Mouse (Mus musculus) cerebellum, adult 11-12 months (tissue): ENCODE measurements around the gene Mertk.
"Not testable (repeated sequence)": the region's sequence is repeated elsewhere in the genome, so short reads cannot be mapped to it uniquely, and the experiment has no call there.

Experiments used
- DNase-seq: peaks from one replicate; pipeline ENCODE4 v3.0.0; 2022

Gene Mertk

GRCm38 (mm10) chr2:128698693-128699181, at the start of gene Mertk:
Gene Mertk, plus strand, starts transcription at chr2:128698956.
- peak; percentile 37 for DNase-seq

DNA sequence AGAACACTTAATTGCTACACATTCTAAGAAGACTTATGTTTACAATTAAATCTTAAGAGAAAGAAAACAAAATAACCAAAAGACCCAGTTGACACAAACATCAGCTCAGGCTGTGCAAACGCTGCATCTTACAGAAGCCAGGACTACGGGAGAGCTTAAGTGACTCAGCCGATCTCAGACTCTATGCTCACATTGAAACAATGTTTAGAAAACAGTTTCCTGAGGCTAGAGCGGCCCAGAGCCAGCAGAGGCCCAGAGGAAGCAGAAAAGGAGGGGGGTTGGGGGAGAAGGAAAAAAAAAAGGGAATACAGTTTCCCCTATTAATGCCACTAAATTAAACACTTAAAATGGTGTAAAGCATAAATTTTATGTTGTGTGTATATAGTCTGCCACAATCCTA, 18.1 kb upstream of the Mertk start:
- DNase-seq: no peak

DNA sequence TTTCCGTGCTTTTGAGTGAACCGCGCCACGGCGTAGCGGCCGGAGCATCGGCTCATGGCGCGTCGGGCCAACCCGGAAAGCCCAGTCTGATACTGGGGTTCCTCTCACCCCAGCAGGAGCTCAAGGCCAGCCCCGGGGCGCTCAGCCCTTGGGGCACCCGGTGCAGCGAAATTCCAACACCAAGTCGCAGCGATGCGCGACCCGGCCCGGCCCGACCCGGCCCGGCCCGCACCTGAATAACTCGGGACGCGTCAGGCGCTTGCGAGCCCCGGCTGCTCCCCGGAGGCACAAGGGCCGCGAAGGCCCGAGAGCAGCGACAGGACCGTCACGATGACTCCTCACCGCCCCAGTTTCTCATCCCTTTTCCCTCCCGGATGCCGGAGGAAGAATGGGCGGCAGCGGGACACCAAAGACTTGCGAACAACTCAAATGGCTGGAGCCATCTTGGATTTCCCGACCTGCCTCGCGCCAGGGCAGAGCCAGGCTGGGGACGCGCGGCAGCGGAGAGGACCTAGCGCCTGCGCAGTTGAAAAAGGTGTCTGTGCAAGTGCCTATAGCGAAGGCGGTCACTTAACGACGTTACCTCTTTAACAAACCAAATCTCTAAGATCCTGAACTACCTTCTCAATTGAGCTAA, 11.7 kb upstream of the Mertk start, which contains the start of gene Anapc1:
TSS of gene Anapc1 (minus strand) at position 471 of the 637 bp plus-strand sequence.
- DNase-seq: peak; percentile 88

GRCm38 (mm10) chr2:128687558-128688120, 11.1 kb upstream of the Mertk start:
- no peak for DNase-seq

GRCm38 (mm10) chr2:128692336-128692735, 6.4 kb upstream of the Mertk start:
- no peak for DNase-seq

DNA sequence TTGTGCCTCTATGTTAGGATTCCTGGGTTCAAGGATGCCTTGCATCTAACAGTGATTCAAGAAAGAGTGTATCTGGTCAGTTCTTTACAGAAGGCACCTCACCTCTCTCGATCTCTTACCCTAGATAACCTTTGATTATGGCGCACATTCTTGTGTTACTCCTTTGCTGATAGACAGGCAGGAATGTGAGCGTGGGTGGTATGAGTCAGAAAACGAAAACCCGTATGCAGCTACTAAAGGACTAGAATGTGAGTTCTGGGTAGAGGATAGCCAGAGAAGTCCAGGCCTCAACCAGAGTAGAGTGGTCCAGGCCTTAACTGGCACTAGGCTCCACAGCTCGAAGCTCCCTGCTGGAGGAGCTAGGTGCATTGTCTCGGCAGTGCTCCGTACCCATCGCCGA, 6.0 kb upstream of the Mertk start:
- DNase-seq: no peak

DNA sequence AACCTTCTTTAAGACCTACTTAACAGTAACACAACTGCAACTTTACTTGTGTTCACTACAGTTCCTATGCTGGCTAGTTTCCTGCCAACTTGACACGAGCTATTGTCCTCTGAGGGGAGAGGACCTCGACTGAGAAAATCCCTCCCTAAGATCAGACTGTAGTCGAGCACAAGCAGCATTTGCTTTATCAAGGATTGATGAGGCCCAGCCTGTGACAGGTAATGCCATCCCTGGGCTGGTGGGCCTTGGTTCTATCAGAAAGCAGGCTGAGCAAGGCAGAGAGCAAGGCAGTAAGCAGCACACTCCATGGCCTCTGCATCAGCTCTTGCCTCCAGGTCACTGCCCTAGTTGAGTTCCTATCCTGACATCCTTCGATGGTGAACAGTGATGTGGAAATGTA, 5.5 kb upstream of the Mertk start:
- no peak for DNase-seq

DNA sequence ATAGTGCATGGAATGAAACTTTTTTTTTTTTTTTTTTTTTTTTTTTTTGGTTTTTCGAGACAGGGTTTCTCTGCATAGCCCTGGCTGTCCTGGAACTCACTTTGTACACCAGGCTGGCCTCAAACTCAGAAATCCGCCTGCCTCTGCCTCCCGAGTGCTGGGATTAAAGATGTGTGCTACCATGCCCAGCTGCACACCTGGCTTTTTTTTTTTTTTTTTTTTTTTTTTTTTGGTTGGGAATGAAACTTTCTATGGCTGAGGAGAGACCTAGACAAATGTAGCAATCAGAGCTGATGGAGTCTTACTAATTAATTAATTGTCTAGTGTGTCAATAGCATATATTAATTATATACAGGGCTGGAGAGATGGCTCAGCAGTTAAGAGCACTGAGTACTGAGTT, 4.9 kb upstream of the Mertk start:
- not testable (repeated sequence) for DNase-seq

GRCm38 (mm10) chr2:128694548-128694947, 4.2 kb upstream of the Mertk start:
- DNase-seq: no peak

GRCm38 (mm10) chr2:128696426-128696825, 2.3 kb upstream of the Mertk start:
- DNase-seq: no peak

- DNase-seq: no peak
These were observed 1.7 kb upstream of the Mertk start for GRCm38 (mm10) chr2:128697047-128697446.

GRCm38 (mm10) chr2:128697566-128697965, 1.2 kb upstream of the Mertk start:
- no peak for DNase-seq

GRCm38 (mm10) chr2:128698140-128698692, 540 bp upstream of the Mertk start:
- DNase-seq: peak; percentile 26

DNA sequence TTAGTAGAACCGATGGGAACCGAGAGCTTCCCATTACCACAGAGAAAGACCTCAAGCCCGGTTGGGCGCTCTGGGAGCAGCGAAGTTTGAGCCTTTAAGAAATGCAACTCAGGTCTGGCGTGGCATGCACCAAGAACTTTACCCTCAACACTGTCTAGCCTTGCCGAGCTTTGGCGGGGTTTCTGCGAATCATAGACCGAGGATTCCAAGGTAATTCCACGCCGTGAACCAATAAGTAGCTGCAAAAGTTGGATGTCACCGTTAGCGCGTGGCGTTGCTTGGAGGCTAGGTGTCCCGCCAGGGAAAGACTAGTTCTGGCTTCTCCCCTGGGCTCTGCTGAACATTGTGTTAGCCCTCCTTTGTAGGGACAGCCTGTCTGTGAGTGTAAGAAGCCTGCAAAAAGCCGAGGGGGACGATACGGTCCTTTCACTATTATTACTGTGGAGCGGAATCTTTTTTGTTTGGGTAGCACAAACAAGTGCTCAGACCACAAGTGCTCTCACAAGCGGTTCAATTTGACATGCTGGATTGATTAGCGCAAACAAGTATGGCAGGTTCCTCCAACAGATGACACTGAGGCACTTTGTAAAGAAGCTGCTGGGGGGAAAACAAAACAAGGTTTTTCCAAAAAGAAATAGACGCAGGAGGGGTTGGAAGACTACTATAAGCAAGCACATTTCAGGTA, 587 bp downstream of the Mertk start:
- no peak for DNase-seq

GRCm38 (mm10) chr2:128704474-128704873, 5.7 kb downstream of the Mertk start:
- DNase-seq: no peak

DNA sequence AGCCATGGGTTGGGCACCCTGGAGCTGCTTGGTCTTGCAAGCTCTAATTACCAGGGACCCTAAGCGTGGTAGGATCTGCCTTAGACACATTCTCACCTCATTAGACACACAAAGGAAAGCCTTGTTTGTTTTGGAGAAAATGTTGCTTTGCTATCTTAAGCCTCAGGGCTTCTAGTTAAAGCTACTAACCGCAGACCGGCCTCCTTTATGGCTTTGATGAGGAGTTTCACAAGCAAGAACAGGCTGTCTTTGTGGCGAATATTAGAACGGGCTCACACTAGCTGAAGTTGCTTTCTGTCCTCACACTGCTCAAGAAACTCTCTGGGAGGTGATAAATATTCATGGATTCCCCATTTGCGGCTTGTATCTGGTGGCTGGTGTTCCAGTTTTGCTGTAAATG, 10.5 kb downstream of the Mertk start:
- DNase-seq: no peak

- no peak for DNase-seq
These were observed 11.9 kb downstream of the Mertk start for GRCm38 (mm10) chr2:128710609-128711008.

DNA sequence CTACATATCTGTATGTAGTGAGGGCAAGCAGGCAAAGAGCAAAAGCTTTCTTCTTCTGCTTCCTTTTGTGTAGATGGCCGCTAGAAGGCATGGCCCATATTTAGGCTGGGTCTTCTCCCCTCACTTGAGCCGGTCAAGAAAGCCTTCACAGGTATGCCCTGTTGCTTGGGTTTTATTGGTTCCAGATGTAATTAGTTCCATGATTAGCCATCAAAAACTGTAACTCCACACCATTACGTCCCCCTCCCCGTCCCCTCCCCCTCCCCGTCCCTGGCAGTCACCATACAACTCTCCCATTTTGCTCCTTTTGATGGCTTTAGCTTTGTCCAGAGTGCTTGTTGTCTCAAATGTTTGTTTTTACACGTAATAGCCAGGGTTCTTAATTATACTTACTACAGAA, 14.2 kb downstream of the Mertk start:
- DNase-seq: no peak

DNA sequence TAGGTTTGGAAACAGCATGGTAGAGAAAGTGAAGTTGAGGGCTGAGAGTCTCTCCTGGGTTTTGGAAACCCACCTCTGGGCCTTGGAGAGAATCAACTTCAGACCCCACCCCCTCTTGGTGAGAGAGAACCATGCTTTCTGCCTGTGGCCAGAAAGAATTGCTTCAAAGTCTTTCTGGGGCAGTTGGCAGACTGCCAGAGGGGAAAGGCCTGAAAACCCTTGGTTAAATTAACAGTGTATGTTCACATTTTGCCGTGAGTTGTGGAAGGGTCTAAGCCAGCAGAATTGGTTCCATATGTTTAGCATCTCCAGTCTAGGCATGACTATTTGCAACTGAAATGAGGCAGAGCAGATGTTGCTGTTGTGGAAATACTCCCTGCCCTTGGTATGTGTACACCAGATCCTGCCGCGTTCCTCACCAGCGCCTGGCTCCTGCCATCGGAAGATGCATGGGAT, 14.8 kb downstream of the Mertk start:
- no peak for DNase-seq

GRCm38 (mm10) chr2:128714724-128715241, 16.0 kb downstream of the Mertk start:
- DNase-seq: no peak

GRCm38 (mm10) chr2:128715979-128716378, 17.2 kb downstream of the Mertk start:
- no peak for DNase-seq

DNA sequence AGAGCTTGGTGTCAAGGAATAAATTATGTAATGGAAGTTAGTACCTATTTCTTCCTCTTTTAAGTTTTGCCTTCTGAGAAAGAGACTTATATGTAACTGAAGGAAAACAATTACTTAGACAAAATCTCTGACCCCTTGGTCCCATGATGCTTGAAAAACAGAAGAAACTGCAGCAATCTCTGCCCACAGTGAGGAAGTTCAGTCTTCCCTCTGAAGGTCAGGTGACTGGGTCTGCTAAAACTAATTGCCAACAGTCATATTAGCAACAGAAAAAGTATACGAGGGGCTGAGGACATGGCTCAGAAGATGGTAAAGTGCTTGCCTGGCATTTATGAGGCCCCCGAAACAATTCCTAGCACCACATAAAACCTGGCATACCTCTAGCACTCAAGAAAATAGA, 20.6 kb downstream of the Mertk start:
- no peak for DNase-seq

DNA sequence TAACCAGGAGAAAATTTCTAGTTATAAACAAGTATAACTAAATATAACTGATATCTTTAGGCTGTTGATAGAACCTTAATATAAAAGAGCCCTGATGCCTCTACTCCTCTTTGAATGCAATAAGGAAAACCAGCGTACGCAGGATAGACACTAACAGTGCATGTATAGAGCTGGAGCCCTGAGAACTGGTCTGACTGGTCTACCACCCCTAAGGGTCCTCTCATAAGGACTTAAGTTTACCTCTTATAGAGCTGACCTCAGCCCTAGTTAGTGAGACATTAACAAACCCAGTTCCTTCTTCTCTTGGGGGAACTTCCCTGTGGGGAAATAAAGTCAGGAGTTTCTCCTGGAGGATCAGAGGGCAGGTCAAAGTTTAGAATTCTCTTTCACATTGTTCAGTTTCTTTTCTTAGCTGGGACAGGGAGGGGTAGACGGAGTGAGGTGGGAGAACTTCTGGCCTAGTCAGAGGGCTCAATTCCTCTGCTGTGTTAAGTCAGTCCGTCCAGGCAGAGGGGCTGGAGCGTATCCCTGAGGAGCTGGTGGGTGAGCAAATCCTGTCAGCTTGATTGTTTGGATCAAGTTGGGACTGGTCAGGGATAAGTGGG, 23.5 kb downstream of the Mertk start:
- DNase-seq: no peak
